In the genomic region with DNA sequence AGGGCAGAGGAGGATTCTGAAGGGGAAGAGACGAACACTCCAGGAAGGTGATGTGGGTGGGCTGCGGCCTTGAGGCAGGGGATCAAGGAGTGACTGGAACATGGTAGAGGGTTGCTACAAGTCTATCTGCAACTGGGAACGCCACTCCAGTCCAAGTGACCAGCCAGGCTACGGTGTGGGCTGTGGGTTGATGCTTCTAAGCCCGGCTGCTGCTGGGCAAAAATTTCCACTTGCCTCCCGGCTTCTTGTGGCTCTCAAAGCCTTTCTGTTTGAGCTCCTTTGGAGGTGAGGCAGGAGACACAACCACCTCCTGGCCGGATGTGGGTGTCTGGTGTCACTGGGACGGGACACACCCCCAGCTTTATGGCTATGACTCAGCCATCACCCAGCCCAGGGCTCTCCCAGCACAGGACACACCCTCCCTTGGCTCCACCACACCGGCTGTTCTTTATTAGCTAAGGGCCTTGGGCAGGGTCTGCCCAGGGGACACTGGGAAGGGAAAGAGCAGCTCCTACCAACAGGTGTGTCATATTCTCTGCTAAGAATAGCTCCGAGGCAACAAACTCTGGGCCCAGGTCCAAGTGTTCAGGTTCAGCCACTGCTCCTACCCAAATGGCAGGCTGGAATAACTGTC, we compare ENCODE assay signal across 8 mouse cellular contexts. TPM values are rescaled to one million over a fixed set of nuclear protein-coding genes. Genes with fewer than 3 reads are reported as not detected.
A peak's percentile ranks its signal among the peaks of the same experiment; 100 is the strongest.
DNase-seq lines count a peak whose midpoint lies in the region; ATAC-seq lines count a peak whose summit lies in the region.

No protein-coding gene starts in this region.

- no peak overlapping the region for H3K4me3 ChIP-seq in heart, embryonic 10.5 days
- H3K4me3 ChIP-seq in forebrain, embryonic 11.5 days (ENCODE audit: low read depth, low read length): no peak overlapping the region

- 0 out of 2 replicates have a peak, but pooled peaks cover 6% of the 10 kb centered on the region for H3K27me3 ChIP-seq in heart, embryonic 10.5 days (ENCODE audit: insufficient read depth, poor library complexity, severe bottlenecking)
- H3K27me3 ChIP-seq in forebrain, embryonic 11.5 days (ENCODE audit: control insufficient read depth, insufficient read depth, low read length): no peaks in the 10 kb centered on the region

- peak overlapping the region; percentile 23; the same call in 1 of the 2 replicates for H3K27ac ChIP-seq in heart, embryonic 10.5 days
- H3K27ac ChIP-seq in forebrain, embryonic 11.5 days (ENCODE audit: low read depth, low read length): no peak overlapping the region

- WGBS in heart, embryonic 10.5 days: 59% methylated on average over 10 of the region's 10 CpGs
- 72% methylated on average over 10 of the region's 10 CpGs for WGBS in forebrain, embryonic 11.5 days

- peak; percentile 59 to 75 for DNase-seq in CD8-positive naive resting alpha-beta T cell, adult 2 months (ENCODE audit: low read depth in 2 of 2, low spot score in 2 of 2)
- peak; percentile 81 to 84 for DNase-seq in adrenal gland, postnatal 36 days
- no peak for DNase-seq in heart, embryonic 10.5 days (ENCODE audit: low spot score)
- DNase-seq in kidney, postnatal 25 days: peak; percentile 59 to 77
- peak; percentile 47 to 62 for DNase-seq in thymus, postnatal 36 days
- DNase-seq in forebrain, embryonic 11.5 days (ENCODE audit: low spot score): no peak
- no peak for DNase-seq in neural tube, embryonic 10.5 days (ENCODE audit: extremely low spot score, low spot score)

- no peaks in the 10 kb centered on the region for H3K9me3 ChIP-seq in heart, embryonic 10.5 days
- H3K9me3 ChIP-seq in forebrain, embryonic 11.5 days (ENCODE audit: control insufficient read depth, low read length): no peaks in the 10 kb centered on the region

- peak; percentile 94 for ATAC-seq in megakaryocyte, adult 5-6 weeks (ENCODE audit: poor library complexity, severe bottlenecking)
- no peak for ATAC-seq in forebrain, embryonic 11.5 days (replicated peaks; ENCODE audit: low FRiP score)

- H3K9ac ChIP-seq in forebrain, embryonic 11.5 days (ENCODE audit: low read length): no peak overlapping the region

- H3K4me1 ChIP-seq in heart, embryonic 10.5 days: peaks cover 39% of the 10 kb centered on the region
- H3K4me1 ChIP-seq in forebrain, embryonic 11.5 days (replicated peaks; ENCODE audit: control insufficient read depth, insufficient read depth, low read length): no peaks in the 10 kb centered on the region

- no peak overlapping the region for H3K4me2 ChIP-seq in forebrain, embryonic 11.5 days (ENCODE audit: low read depth, low read length, severe bottlenecking)

- no peaks in the 10 kb centered on the region for H3K36me3 ChIP-seq in heart, embryonic 10.5 days
- H3K36me3 ChIP-seq in forebrain, embryonic 11.5 days (ENCODE audit: control insufficient read depth, insufficient read depth, low read length): no peaks in the 10 kb centered on the region

RNA-seq across cellular contexts. Expression of a gene that starts 9.5 kb away (rescaled TPM):
- 10 to 100 TPM; 85.6 to 94.3 TPM for total RNA-seq in adrenal gland, postnatal 36 days (2021)
- 81.9 and 82.4 TPM in 2 replicates for polyA plus RNA-seq in heart, embryonic 10.5 days (2016; fragmentation: Nextera tagmentation; extraction: Ambion mirVana)
- total RNA-seq in megakaryocyte, adult 5-6 weeks (2015): 71.9 and 75.0 TPM in 2 replicates
- total RNA-seq in megakaryocyte, adult 5-6 weeks (2017): 112 and 115 TPM in 2 replicates
- polyA plus RNA-seq in forebrain, embryonic 11.5 days (2014; fragmentation: Nextera tagmentation; extraction: Ambion mirVana): 48.2 and 50.5 TPM in 2 replicates

RNA-seq across cellular contexts. Expression of a gene that starts 36.7 kb away (rescaled TPM):
- 1 to 10 TPM; 7.6 to 7.7 TPM for total RNA-seq in adrenal gland, postnatal 36 days (2021)
- 23.9 and 24.6 TPM in 2 replicates for polyA plus RNA-seq in heart, embryonic 10.5 days (2016; fragmentation: Nextera tagmentation; extraction: Ambion mirVana)
- 3.6 and 3.8 TPM in 2 replicates for total RNA-seq in megakaryocyte, adult 5-6 weeks (2015)
- 3.2 and 4.4 TPM in 2 replicates for total RNA-seq in megakaryocyte, adult 5-6 weeks (2017)
- polyA plus RNA-seq in forebrain, embryonic 11.5 days (2014; fragmentation: Nextera tagmentation; extraction: Ambion mirVana): 35.3 and 35.4 TPM in 2 replicates

RNA-seq across cellular contexts. Expression of a gene that starts 52.7 kb away (rescaled TPM):
- 1 to 10 TPM; 4.1 to 4.8 TPM for total RNA-seq in adrenal gland, postnatal 36 days (2021)
- 17.4 and 29.8 TPM in 2 replicates for polyA plus RNA-seq in heart, embryonic 10.5 days (2016; fragmentation: Nextera tagmentation; extraction: Ambion mirVana)
- 0.41 TPM in 1 of 2 replicates, not detected in the other for total RNA-seq in megakaryocyte, adult 5-6 weeks (2015)
- 0.40 TPM in 1 of 2 replicates, not detected in the other for total RNA-seq in megakaryocyte, adult 5-6 weeks (2017)
- 2.3 and 2.5 TPM in 2 replicates for polyA plus RNA-seq in forebrain, embryonic 11.5 days (2014; fragmentation: Nextera tagmentation; extraction: Ambion mirVana)

Comparison
In these comparisons a context has a peak if more than half of its experiments do, and no peak if none do; other contexts are left out.
1. DNase-seq: peak in CD8-positive naive resting alpha-beta T cell, adult 2 months (2 of 2), adrenal gland, postnatal 36 days (2 of 2), kidney, postnatal 25 days (2 of 2) and thymus, postnatal 36 days (2 of 2); none in heart, embryonic 10.5 days (single experiment), forebrain, embryonic 11.5 days (single experiment) and neural tube, embryonic 10.5 days (single experiment).